Mouse (Mus musculus) lung, postnatal 0 days (tissue): ENCODE data around the gene Uox.

ENCODE experiments used
- CTCF ChIP-seq: IDR thresholded peaks from 2 replicates; pipeline ENCODE4 v1.5.1; 2016; ENCODE audit warnings: antibody characterized with exemption, mild to moderate bottlenecking
- EP300 ChIP-seq: IDR thresholded peaks from 2 replicates; pipeline ENCODE4 v1.6.1; 2016; ENCODE audit warnings: antibody characterized with exemption, mild to moderate bottlenecking, control low read depth

GRCm38 (mm10) chr3:146557507-146557906 is 12.7 kb upstream of the Uox start:
- TF ChIP-seq EP300 (no peak), CTCF (no peak)
